Mouse (Mus musculus): Measurements from ENCODE around the gene Mthfd2l. TPM values are rescaled to one million over a fixed set of nuclear protein-coding genes. Genes with fewer than 3 reads are reported as not detected.

The Mthfd2l gene
- polyA plus RNA-seq (2017; shearing (Covaris generic)): 10 to 100 TPM; 12.2 to 13.2 TPM

GRCm38 (mm10) chr5:90930971-90931851 lies at the start of gene Mthfd2l:
TSS of gene Mthfd2l (plus strand) at chr5:90931117.

GRCm38 (mm10) chr5:90890519-90891463 lies 40.1 kb upstream of the Mthfd2l start, which contains the start of gene Cxcl1:
TSS of gene Cxcl1 (plus strand) at chr5:90891241.

GRCm38 (mm10) chr5:90903339-90904020 lies 27.4 kb upstream of the Mthfd2l start, which contains the start of gene Cxcl2:
TSS of gene Cxcl2 (plus strand) at chr5:90903871.

GRCm38 (mm10) chr5:91027164-91027563 lies 96.2 kb downstream of the Mthfd2l start, which contains the start of gene Epgn:
TSS of gene Epgn (plus strand) at chr5:91027464.

Other genes with a start within 250 kb of the Mthfd2l start
- not detected for gene Cxcl5, start 171.8 kb upstream of the Mthfd2l start, polyA plus RNA-seq (2017; shearing (Covaris generic))
- gene Ppbp, start 162.6 kb upstream of the Mthfd2l start, polyA plus RNA-seq (2017; shearing (Covaris generic)): 1 to 10 TPM in 1 of 2 experiments, under 1 TPM in 1; 0.39 to 1.3 TPM
- 1 to 10 TPM in 1 of 2 experiments, not detected in 1; 5.7 TPM for gene Pf4, start 158.7 kb upstream of the Mthfd2l start, polyA plus RNA-seq (2017; shearing (Covaris generic))
- under 1 TPM in 1 of 2 experiments, not detected in 1; 0.57 TPM for gene Cxcl3, start 145.0 kb upstream of the Mthfd2l start, polyA plus RNA-seq (2017; shearing (Covaris generic))
- not detected for gene Cxcl15, start 136.6 kb upstream of the Mthfd2l start, polyA plus RNA-seq (2017; shearing (Covaris generic))
- under 1 TPM in 1 of 2 experiments, not detected in 1; 0.85 TPM for gene Cxcl1, start 39.9 kb upstream of the Mthfd2l start, polyA plus RNA-seq (2017; shearing (Covaris generic))
- gene Cxcl2, start 27.2 kb upstream of the Mthfd2l start, polyA plus RNA-seq (2017; shearing (Covaris generic)): under 1 TPM in 1 of 2 experiments, not detected in 1; 0.26 TPM
- under 1 TPM in 1 of 2 experiments, not detected in 1; 0.16 TPM for gene Epgn, start 96.3 kb downstream of the Mthfd2l start, polyA plus RNA-seq (2017; shearing (Covaris generic))
- gene Ereg, start 143.5 kb downstream of the Mthfd2l start, polyA plus RNA-seq (2017; shearing (Covaris generic)): not detected
- 1 to 10 TPM; 7.2 to 8.1 TPM for gene Areg, start 208.5 kb downstream of the Mthfd2l start, polyA plus RNA-seq (2017; shearing (Covaris generic))